Mouse (Mus musculus): ENCODE measurements around the gene Hist2h2be. TPM values are rescaled to one million over a fixed set of nuclear protein-coding genes. Genes with fewer than 3 reads are reported as not detected.
"Not testable (repeated sequence)": the region's sequence is repeated elsewhere in the genome, so short reads cannot be mapped to it uniquely, and the experiment has no call there.

The Hist2h2be gene
- polyA plus RNA-seq, 1 experiment from 2014 or later: 12.5 TPM

DNA sequence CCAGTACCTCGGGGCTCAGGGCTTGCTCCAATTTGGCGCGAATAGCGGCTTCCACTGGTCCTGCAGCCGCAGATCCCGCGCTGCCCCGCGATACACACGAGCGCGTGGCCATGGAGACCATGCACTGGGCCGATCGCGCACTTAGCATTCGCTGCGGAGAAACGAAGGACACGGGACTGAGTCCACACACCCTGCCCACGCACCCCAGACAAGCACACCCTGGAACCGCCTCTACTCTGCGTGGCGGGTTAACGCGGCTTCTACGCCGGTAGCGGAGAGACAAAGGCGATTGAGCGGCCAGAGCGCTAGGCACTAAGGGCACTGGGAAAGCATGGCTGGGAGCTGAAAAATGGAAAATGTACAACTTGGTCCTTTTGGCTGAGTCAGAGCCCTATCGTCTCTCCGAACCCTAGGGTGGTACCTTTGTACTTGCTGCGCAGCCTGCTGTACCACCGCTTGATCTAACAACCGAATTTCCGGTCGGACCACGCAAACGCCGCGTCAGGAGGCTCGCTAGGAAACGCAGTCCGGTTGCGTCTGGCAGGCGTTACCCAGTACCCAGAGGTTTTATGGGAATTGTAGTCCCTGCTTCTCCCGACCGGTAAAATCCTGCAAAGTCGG lies 23.7 kb upstream of the Hist2h2be start:
- H3K4me2 ChIP-seq (ENCODE audit: low read length): peak overlapping the region; percentile 98
- peak overlapping the region; percentile 91 for H3K9ac ChIP-seq (ENCODE audit: low read length)
- H3K27me3 ChIP-seq (replicated peaks; ENCODE audit: control insufficient read depth, insufficient read depth, low read length): no peaks in the 10 kb centered on the region
- ATAC-seq: peak; percentile 97
- no peaks in the 10 kb centered on the region for H3K9me3 ChIP-seq (replicated peaks; ENCODE audit: control insufficient read depth, low read length)
- peak overlapping the region; percentile 97 for H3K27ac ChIP-seq (ENCODE audit: low read depth, low read length)
- H3K4me1 ChIP-seq (ENCODE audit: control insufficient read depth, insufficient read depth, low read length): peaks cover 7% of the 10 kb centered on the region; the same call in 1 of the 2 replicates
- peak; percentile 97 for DNase-seq (ENCODE audit: low spot score)
- H3K36me3 ChIP-seq (ENCODE audit: control insufficient read depth, insufficient read depth, low read length): peaks cover 14% of the 10 kb centered on the region
- peak overlapping the region; percentile 71 for H3K4me3 ChIP-seq (ENCODE audit: low read depth, low read length)
- WGBS: under 1% methylated on average over 50 of the region's 50 CpGs

DNA sequence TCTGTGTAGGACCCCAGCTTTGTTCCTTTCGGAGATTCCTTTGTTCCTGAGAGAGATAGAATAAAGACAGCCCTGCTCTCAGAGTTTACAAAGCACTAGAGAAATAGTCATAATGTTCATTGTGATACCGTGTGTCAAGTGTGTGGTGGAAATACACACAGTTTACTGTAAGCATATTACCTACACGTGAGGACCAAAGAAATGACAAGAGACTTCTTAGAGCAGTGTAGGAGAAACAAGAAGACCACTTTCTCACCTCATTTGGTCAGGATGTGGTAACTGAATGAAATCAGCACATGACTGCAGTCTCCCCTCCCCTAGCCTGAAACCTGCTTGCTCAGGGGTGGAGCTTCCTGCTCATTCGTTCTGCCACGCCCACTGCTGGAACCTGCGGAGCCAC lies 22.7 kb upstream of the Hist2h2be start:
- Histone ChIP-seq H3K9ac (ENCODE audit: low read length) (peak overlapping the region; percentile 91), H3K27ac (ENCODE audit: low read depth, low read length) (no peak overlapping the region), H3K4me1 (ENCODE audit: control insufficient read depth, insufficient read depth, low read length) (peaks cover 7% of the 10 kb centered on the region; the same call in 1 of the 2 replicates), H3K4me2 (ENCODE audit: low read length) (peak overlapping the region; percentile 98), H3K36me3 (ENCODE audit: control insufficient read depth, insufficient read depth, low read length) (peaks cover 12% of the 10 kb centered on the region; the same call in 1 of the 2 replicates), H3K27me3 (replicated peaks; ENCODE audit: control insufficient read depth, insufficient read depth, low read length) (no peaks in the 10 kb centered on the region), H3K4me3 (ENCODE audit: low read depth, low read length) (peak overlapping the region; percentile 71), H3K9me3 (replicated peaks; ENCODE audit: control insufficient read depth, low read length) (no peaks in the 10 kb centered on the region)
- peak; percentile 22 for DNase-seq (ENCODE audit: low spot score)
- WGBS: 3% methylated on average over 6 of the region's 6 CpGs
- ATAC-seq: peak; percentile 11; the same call in 1 of the 2 replicates

DNA sequence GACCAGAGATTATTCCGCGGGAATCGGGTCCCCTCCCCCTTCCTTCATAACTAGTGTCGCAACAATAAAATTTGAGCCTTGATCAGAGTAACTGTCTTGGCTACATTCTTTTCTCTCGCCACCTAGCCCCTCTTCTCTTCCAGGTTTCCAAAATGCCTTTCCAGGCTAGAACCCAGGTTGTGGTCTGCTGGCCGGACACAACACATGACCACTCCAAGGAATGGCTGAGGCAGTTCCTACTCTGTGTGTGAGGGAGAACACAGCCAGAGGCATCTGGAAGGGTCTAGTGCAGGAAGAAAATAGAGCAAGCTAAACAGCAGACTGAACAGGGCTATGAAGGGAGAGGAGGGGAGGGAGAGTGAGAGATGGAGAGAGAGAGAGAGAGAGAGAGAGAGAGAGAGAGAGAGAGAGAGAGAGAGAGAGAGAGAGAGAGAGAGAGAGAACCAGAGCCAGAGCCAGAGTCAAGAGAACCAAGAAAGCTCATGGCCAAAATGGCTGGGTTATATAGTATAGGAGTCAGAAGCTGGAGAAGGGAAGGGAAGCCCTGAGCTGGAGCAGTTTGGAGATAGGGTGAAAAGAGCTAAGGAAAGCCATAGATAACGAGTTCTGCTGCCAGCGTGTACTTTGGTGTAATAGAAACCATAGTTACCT lies 22.2 kb upstream of the Hist2h2be start:
- H3K27ac ChIP-seq (ENCODE audit: low read depth, low read length); H3K4me3 ChIP-seq (ENCODE audit: low read depth, low read length); H3K4me1 ChIP-seq (ENCODE audit: control insufficient read depth, insufficient read depth, low read length); DNase-seq (ENCODE audit: low spot score); H3K9me3 ChIP-seq (replicated peaks; ENCODE audit: control insufficient read depth, low read length); H3K9ac ChIP-seq (ENCODE audit: low read length); H3K27me3 ChIP-seq (replicated peaks; ENCODE audit: control insufficient read depth, insufficient read depth, low read length); ATAC-seq; H3K36me3 ChIP-seq (ENCODE audit: control insufficient read depth, insufficient read depth, low read length): not testable (repeated sequence)
- WGBS: 22% methylated on average over 6 of the region's 8 CpGs
- peak overlapping the region; percentile 98; the same call in 1 of the 2 replicates for H3K4me2 ChIP-seq (ENCODE audit: low read length)

- Histone ChIP-seq H3K4me1 (ENCODE audit: control insufficient read depth, insufficient read depth, low read length) (peaks cover 7% of the 10 kb centered on the region; the same call in 1 of the 2 replicates), H3K4me3 (ENCODE audit: low read depth, low read length) (no peak overlapping the region), H3K36me3 (ENCODE audit: control insufficient read depth, insufficient read depth, low read length) (no peaks in the 10 kb centered on the region), H3K27me3 (replicated peaks; ENCODE audit: control insufficient read depth, insufficient read depth, low read length) (no peaks in the 10 kb centered on the region), H3K4me2 (ENCODE audit: low read length) (no peak overlapping the region), H3K9ac (ENCODE audit: low read length) (no peak overlapping the region), H3K9me3 (replicated peaks; ENCODE audit: control insufficient read depth, low read length) (no peaks in the 10 kb centered on the region), H3K27ac (ENCODE audit: low read depth, low read length) (no peak overlapping the region)
- ATAC-seq (no peak), DNase-seq (ENCODE audit: low spot score) (no peak)
- 71% methylated on average over 2 of the region's 2 CpGs for WGBS
Measured at GRCm38 (mm10) chr3:96199731-96200130, 21.2 kb upstream of the Hist2h2be start.

DNA sequence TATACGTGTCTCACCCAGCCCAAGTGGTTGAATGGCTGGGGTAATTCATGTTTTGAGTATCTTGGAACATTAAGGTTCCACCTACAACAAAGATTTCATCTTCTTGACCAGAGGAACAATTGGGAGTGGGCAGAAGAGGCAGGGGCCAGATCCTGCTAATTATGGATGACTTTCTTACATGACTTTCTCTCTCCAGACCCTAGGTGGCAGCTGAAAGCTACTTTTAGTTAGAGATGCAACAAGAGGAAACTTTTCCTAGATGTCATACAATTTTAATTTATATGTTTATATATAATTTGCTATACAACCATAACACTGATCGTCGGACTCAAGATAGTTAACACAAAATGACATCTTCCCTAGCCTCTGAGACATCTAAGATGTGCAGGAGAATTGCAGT lies 13.1 kb upstream of the Hist2h2be start:
- Histone ChIP-seq H3K4me2 (ENCODE audit: low read length) (no peak overlapping the region), H3K9me3 (replicated peaks; ENCODE audit: control insufficient read depth, low read length) (no peaks in the 10 kb centered on the region), H3K4me1 (ENCODE audit: control insufficient read depth, insufficient read depth, low read length) (no peaks in the 10 kb centered on the region), H3K36me3 (ENCODE audit: control insufficient read depth, insufficient read depth, low read length) (no peaks in the 10 kb centered on the region), H3K27ac (ENCODE audit: low read depth, low read length) (no peak overlapping the region), H3K9ac (ENCODE audit: low read length) (no peak overlapping the region), H3K27me3 (replicated peaks; ENCODE audit: control insufficient read depth, insufficient read depth, low read length) (no peaks in the 10 kb centered on the region; the same call in 1 of the 2 replicates), H3K4me3 (ENCODE audit: low read depth, low read length) (no peak overlapping the region)
- 87% methylated on average over 3 of the region's 3 CpGs for WGBS
- DNase-seq (ENCODE audit: low spot score) (no peak), ATAC-seq (no peak)

- Histone ChIP-seq H3K4me3 (ENCODE audit: low read depth, low read length) (no peak overlapping the region), H3K27ac (ENCODE audit: low read depth, low read length) (no peak overlapping the region), H3K4me1 (ENCODE audit: control insufficient read depth, insufficient read depth, low read length) (no peaks in the 10 kb centered on the region), H3K36me3 (ENCODE audit: control insufficient read depth, insufficient read depth, low read length) (no peaks in the 10 kb centered on the region), H3K27me3 (replicated peaks; ENCODE audit: control insufficient read depth, insufficient read depth, low read length) (no peaks in the 10 kb centered on the region; the same call in 1 of the 2 replicates), H3K4me2 (ENCODE audit: low read length) (no peak overlapping the region), H3K9ac (ENCODE audit: low read length) (no peak overlapping the region), H3K9me3 (replicated peaks; ENCODE audit: control insufficient read depth, low read length) (no peaks in the 10 kb centered on the region)
- WGBS: 27% methylated on average over 15 of the region's 15 CpGs
- ATAC-seq (no peak), DNase-seq (ENCODE audit: low spot score) (no peak)
Measured at GRCm38 (mm10) chr3:96209242-96209641, 11.7 kb upstream of the Hist2h2be start.

- peak overlapping the region; percentile 97 for H3K27ac ChIP-seq (ENCODE audit: low read depth, low read length)
- peak overlapping the region; percentile 59 for H3K4me3 ChIP-seq (ENCODE audit: low read depth, low read length)
- no peak for DNase-seq (ENCODE audit: low spot score)
- H3K9ac ChIP-seq (ENCODE audit: low read length): peak overlapping the region; percentile 83
- H3K4me2 ChIP-seq (ENCODE audit: low read length): peak overlapping the region; percentile 63
- WGBS: under 1% methylated on average over 12 of the region's 12 CpGs
- no peaks in the 10 kb centered on the region for H3K36me3 ChIP-seq (ENCODE audit: control insufficient read depth, insufficient read depth, low read length)
- peaks cover 21% of the 10 kb centered on the region for H3K4me1 ChIP-seq (ENCODE audit: control insufficient read depth, insufficient read depth, low read length)
- no peaks in the 10 kb centered on the region for H3K9me3 ChIP-seq (replicated peaks; ENCODE audit: control insufficient read depth, low read length)
- no peaks in the 10 kb centered on the region for H3K27me3 ChIP-seq (replicated peaks; ENCODE audit: control insufficient read depth, insufficient read depth, low read length)
- ATAC-seq: peak; percentile 30
Measured at GRCm38 (mm10) chr3:96219191-96219641, 1.7 kb upstream of the Hist2h2be start.

DNA sequence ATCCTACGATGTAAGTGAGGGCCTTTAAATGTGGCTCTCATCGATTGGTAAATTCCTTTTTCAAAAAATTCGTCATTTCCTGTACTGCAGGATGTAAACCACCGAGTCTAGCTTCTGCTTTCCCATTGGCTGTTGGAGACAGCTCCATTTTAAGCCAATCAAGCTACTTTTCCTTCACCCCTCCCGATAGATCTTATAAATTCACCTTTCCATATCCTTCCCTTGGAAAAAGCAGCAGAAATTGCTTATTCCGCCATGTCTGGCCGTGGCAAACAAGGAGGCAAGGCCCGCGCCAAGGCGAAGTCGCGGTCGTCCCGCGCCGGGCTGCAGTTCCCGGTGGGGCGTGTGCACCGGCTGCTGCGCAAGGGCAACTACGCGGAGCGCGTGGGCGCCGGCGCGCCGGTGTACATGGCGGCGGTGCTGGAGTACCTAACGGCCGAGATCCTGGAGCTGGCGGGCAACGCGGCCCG lies 1.2 kb upstream of the Hist2h2be start, which contains the start of the genes Bola1 and Hist2h2ab:
TSS of gene Bola1 (minus strand) at position 49 of the 470 bp plus-strand sequence.
TSS of gene Hist2h2ab (plus strand) at position 205 of the 470 bp plus-strand sequence.
- Histone ChIP-seq H3K27me3 (replicated peaks; ENCODE audit: control insufficient read depth, insufficient read depth, low read length) (no peaks in the 10 kb centered on the region), H3K9ac (ENCODE audit: low read length) (peak within 1 kb of the TSS; percentile 83), H3K9me3 (replicated peaks; ENCODE audit: control insufficient read depth, low read length) (no peaks in the 10 kb centered on the region), H3K4me2 (ENCODE audit: low read length) (peak within 1 kb of the TSS; percentile 63), H3K36me3 (ENCODE audit: control insufficient read depth, insufficient read depth, low read length) (no peaks in the 10 kb centered on the region), H3K4me1 (ENCODE audit: control insufficient read depth, insufficient read depth, low read length) (peaks cover 21% of the 10 kb centered on the region), H3K4me3 (ENCODE audit: low read depth, low read length) (peak within 1 kb of the TSS; percentile 59), H3K27ac (ENCODE audit: low read depth, low read length) (peak within 1 kb of the TSS; percentile 97)
- ATAC-seq: peak; percentile 91
- DNase-seq (ENCODE audit: low spot score): peak; percentile 97
- WGBS: under 1% methylated on average over 37 of the region's 37 CpGs
